Mouse (Mus musculus) C2C12 (cell line): ENCODE results near the gene Gm10570. TPM values are rescaled to one million over a fixed set of nuclear protein-coding genes. Genes with fewer than 3 reads are reported as not detected.

Experiments used
- H3K27me3 ChIP-seq: one replicate; pipeline ENCODE4 v1.6.1; 2011; ENCODE audit not compliant: control insufficient read depth, insufficient read depth, insufficient read length
- H3K36me3 ChIP-seq: one replicate; pipeline ENCODE4 v1.6.1; 2011; ENCODE audit not compliant: control insufficient read depth, insufficient read depth
- H3K4me3 ChIP-seq: one replicate; pipeline ENCODE4 v1.5.1; 2011; ENCODE audit warnings: mild to moderate bottlenecking, control low read depth; ENCODE audit not compliant: poor library complexity, insufficient read depth, severe bottlenecking
- H3K79me2 ChIP-seq: one replicate; pipeline ENCODE4 v1.6.1; 2011; ENCODE audit not compliant: control insufficient read depth, insufficient read depth
- H3K79me3 ChIP-seq: one replicate; pipeline ENCODE4 v1.6.1; 2011; ENCODE audit warnings: low read depth, control low read depth
- H3ac ChIP-seq: one replicate; pipeline ENCODE3; 2011; ENCODE audit warnings: low read depth; ENCODE audit not compliant: control insufficient read depth, insufficient read length
- CEBPB ChIP-seq: IDR thresholded peaks from one replicate; pipeline ENCODE4 v1.6.1; 2011; ENCODE audit warnings: low read depth, mild to moderate bottlenecking, control low read depth, moderate library complexity
- CTCF ChIP-seq: IDR thresholded peaks from one replicate; pipeline ENCODE4 v1.5.1; 2011; ENCODE audit not compliant: control insufficient read depth, insufficient read depth, insufficient read length
- FOSL1 ChIP-seq: IDR thresholded peaks from one replicate; pipeline ENCODE4 v1.8.0; 2011; ENCODE audit warnings: mild to moderate bottlenecking, low read length; ENCODE audit not compliant: poor library complexity, insufficient read depth, severe bottlenecking
- MAX ChIP-seq: IDR thresholded peaks from one replicate; pipeline ENCODE4 v1.6.1; 2011; ENCODE audit warnings: mild to moderate bottlenecking, control low read depth
- MYOD1 ChIP-seq: IDR thresholded peaks from one replicate; pipeline ENCODE4 v1.6.1; 2011; ENCODE audit warnings: low read depth; ENCODE audit not compliant: control insufficient read depth, insufficient read length
- MYOG ChIP-seq: IDR thresholded peaks from one replicate; pipeline ENCODE4 v1.6.1; 2011; ENCODE audit not compliant: control insufficient read depth, insufficient read length; ENCODE audit errors: extremely low read depth
- USF1 ChIP-seq: IDR thresholded peaks from one replicate; pipeline ENCODE4 v1.6.1; 2011; ENCODE audit warnings: low read depth, mild to moderate bottlenecking, control low read depth, moderate library complexity
- long read RNA-seq, 2 experiments: library from polyadenylated mRNA; unstranded; transcript quantifications; one replicate each; pipeline ENCODE4 v2.0.0; 2019 to 2020
- polyA plus RNA-seq: library from polyadenylated mRNA; unstranded; fragments of >200 nt; fragmentation: generic; extraction: Trizol; gene quantifications from one replicate; pipeline ENCODE4 v1.2.1, GENCODE M21; 2012; ENCODE audit warnings: missing spikeins

Gm10570 gene
- not detected for polyA plus RNA-seq
- long read RNA-seq, experiment 1: 0 reads
- long read RNA-seq, experiment 2, partial matches to known transcripts: 0 of 1 reads
- long read RNA-seq, experiment 2, other reads (novel, unspliced or antisense): 0 of 1 reads

- Histone ChIP-seq H3K36me3 (no peaks in the 10 kb centered on the region), H3ac (peak within 1 kb of the TSS; percentile 26), H3K27me3 (no peaks in the 10 kb centered on the region), H3K79me2 (no peaks in the 10 kb centered on the region), H3K4me3 (no peak within 1 kb of the TSS), H3K79me3 (no peaks in the 10 kb centered on the region)
- TF ChIP-seq CEBPB: no peak
- TF ChIP-seq USF1: no peak
- no peak for TF ChIP-seq CTCF
- no peak for TF ChIP-seq MYOG
- no peak for TF ChIP-seq MYOD1
- no peak for TF ChIP-seq MAX
These were observed at the start of gene Gm10570, which contains the start of gene Fabp3 for GRCm38 (mm10) chr4:130308231-130309081. Gene Gm10570, minus strand, starts transcription at chr4:130308674. Gene Fabp3, plus strand, starts transcription at chr4:130308595.

DNA sequence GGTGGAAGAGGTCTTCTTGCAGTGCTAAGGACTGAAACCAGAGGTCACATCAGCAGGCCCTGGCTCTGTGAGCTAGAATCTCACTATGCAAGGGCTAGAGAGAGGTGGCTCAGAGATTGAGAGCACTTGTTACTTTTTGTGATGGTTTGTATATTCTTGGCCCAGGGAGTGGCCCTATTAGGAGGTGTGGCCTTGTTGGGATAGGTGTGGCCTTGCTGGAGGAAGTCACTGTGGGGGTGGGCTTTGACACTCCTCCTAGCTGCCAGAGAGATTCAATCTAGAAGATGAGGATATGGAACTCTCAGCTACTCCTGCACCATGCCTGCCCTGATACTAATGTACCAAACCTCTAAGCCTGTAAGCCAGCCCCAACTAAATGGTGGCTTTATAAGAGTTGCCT lies 49.5 kb upstream of the Gm10570 start:
- Histone ChIP-seq H3K79me2 (peaks cover 79% of the 10 kb centered on the region), H3K4me3 (no peak overlapping the region), H3K27me3 (no peaks in the 10 kb centered on the region), H3ac (no peak overlapping the region), H3K36me3 (peaks cover 22% of the 10 kb centered on the region), H3K79me3 (peaks cover 56% of the 10 kb centered on the region)
- TF ChIP-seq MAX (no peak), CEBPB (no peak), MYOG (no peak), USF1 (no peak), MYOD1 (no peak), CTCF (no peak), FOSL1 (no peak)

GRCm38 (mm10) chr4:130352588-130352987 lies 44.1 kb upstream of the Gm10570 start:
- Histone ChIP-seq H3K79me2 (peaks cover 27% of the 10 kb centered on the region), H3K27me3 (no peaks in the 10 kb centered on the region), H3ac (no peak overlapping the region), H3K79me3 (peaks cover 14% of the 10 kb centered on the region), H3K4me3 (no peak overlapping the region), H3K36me3 (peaks cover 54% of the 10 kb centered on the region)
- TF ChIP-seq FOSL1 (no peak), MYOG (no peak)

- H3K36me3 ChIP-seq: peaks cover 60% of the 10 kb centered on the region
- TF ChIP-seq FOSL1: no peak
- no peak for TF ChIP-seq MYOD1
- H3K79me3 ChIP-seq: no peaks in the 10 kb centered on the region
- no peak overlapping the region for H3ac ChIP-seq
- H3K4me3 ChIP-seq: no peak overlapping the region
- H3K27me3 ChIP-seq: no peaks in the 10 kb centered on the region
- H3K79me2 ChIP-seq: peaks cover 10% of the 10 kb centered on the region
These were observed 42.4 kb upstream of the Gm10570 start for GRCm38 (mm10) chr4:130350690-130351422.

- Histone ChIP-seq H3K27me3 (no peaks in the 10 kb centered on the region), H3K36me3 (peaks cover 60% of the 10 kb centered on the region), H3K79me3 (no peaks in the 10 kb centered on the region), H3ac (no peak overlapping the region), H3K4me3 (no peak overlapping the region), H3K79me2 (peaks cover under 1% of the 10 kb centered on the region)
- TF ChIP-seq CEBPB (no peak), MYOD1 (no peak), USF1 (no peak), MAX (no peak), CTCF (no peak), FOSL1 (no peak), MYOG (no peak)
These were observed 41.2 kb upstream of the Gm10570 start for GRCm38 (mm10) chr4:130349666-130350065.

- no peak overlapping the region for H3ac ChIP-seq
- no peak overlapping the region for H3K4me3 ChIP-seq
- H3K79me3 ChIP-seq: no peaks in the 10 kb centered on the region
- TF ChIP-seq CTCF (peak; percentile 38), FOSL1 (no peak)
- peaks cover 14% of the 10 kb centered on the region for H3K36me3 ChIP-seq
- H3K27me3 ChIP-seq: no peaks in the 10 kb centered on the region
- no peaks in the 10 kb centered on the region for H3K79me2 ChIP-seq
These were observed 33.2 kb upstream of the Gm10570 start for GRCm38 (mm10) chr4:130341691-130342090.
